Mouse (Mus musculus): ENCODE data around the gene Jmy.
A peak's percentile ranks its signal among the peaks of the same experiment; 100 is the strongest.
"Not testable (repeated sequence)": the region's sequence is repeated elsewhere in the genome, so short reads cannot be mapped to it uniquely, and the experiment has no call there.

Gene Jmy

DNA sequence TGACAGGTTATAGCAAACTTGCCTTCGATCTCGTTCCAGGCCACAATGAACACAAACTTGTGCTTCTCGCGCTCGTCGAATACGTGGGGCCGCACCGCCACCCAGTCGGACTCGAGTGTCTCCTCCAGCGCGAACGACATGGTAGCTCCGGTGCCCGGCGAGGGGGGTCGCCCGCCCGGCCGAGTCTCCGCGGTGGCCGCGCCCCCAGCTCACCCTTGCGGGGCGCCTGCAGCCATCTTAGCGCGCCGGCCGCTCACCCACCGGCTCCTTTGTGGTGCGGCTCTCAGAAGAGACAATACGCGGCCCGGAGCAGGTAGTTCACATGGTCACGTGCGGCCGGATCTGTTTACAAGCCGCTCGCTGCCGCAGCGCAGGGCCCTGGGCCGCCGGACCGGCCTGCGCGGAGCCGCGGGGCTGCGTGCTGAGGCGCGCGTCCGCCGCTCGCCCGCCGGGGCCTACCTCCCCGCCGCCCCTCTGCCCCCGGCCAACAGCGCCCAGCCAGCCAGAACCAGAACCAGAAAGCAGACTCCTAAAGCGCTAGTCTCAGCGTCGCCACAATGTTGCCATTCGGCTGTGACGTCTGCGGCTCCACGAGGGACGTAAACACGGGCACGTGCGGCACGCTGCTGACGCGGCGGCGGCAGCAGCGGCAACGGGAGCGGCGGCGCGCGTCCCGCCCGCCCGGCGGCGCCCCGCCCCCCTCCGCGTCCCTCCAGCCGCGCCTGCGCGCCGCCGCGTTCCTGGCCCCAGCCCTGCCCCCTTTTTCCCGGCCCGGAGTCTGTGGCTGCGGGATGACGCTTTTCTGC is at the start of gene Jmy:
Jmy (minus strand) TSS at position 642 of the 806 bp plus-strand sequence.
- peak; percentile 78 for DNase-seq (ENCODE audit: low read depth, low spot score)

DNA sequence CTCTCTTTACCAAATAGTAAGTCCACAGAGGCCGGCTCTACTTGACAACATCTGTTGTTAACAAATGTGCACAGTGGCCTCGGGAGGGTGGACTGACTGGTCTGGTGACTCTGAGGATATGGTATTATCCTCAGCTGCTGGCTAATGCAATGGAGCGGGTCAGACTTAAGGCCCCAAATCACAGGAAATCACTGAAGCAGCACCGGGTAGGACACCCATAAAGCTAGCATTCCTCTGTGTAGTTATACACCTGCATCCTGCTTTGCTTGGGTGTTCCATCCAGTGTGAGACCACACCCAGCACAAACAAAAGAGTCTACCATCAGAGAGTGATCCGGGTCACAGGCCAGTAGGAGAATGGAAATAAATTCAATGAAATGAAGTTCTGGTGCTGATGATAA is 48.0 kb upstream of the Jmy start:
- no peak for DNase-seq (ENCODE audit: low read depth, low spot score)

DNA sequence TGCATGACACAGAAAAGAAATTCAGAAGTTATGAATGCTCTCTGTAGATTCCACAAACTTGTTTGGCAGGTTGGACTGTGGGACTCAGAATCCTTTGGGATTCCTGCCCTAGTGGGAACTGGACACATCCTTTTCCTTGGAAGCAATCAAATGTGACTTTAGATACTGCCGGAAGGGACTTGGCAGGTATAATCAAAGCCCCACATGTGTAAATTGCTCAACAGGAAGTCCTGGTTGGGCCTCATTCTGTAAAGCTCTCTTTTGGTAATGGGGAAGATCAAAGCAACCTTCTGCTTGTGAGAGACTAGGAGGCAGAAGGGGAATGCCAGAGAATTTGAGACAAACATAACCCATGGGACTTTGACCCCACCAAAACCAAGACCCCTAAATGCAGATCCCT is 46.4 kb upstream of the Jmy start:
- no peak for DNase-seq (ENCODE audit: low read depth, low spot score)

DNA sequence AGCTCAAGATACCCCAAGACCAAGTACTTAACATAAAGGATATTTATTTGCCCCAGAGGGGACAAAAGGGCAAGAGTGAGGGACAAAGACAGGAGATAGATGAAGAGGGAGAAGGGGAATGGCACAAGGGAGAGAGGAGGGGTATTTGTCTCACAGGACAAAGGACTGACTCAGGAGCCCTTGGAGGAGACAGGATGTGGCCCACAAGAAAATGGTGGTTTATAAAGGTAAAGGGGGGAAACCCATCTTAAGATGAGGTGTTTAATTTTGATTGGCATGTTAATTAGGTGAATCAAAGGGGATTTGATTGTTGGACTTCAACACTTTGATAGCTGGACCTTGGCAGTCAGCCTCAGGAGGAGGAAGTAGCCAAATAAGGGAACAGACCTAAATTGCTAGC is 44.7 kb upstream of the Jmy start:
- DNase-seq (ENCODE audit: low read depth, low spot score) = no peak

DNA sequence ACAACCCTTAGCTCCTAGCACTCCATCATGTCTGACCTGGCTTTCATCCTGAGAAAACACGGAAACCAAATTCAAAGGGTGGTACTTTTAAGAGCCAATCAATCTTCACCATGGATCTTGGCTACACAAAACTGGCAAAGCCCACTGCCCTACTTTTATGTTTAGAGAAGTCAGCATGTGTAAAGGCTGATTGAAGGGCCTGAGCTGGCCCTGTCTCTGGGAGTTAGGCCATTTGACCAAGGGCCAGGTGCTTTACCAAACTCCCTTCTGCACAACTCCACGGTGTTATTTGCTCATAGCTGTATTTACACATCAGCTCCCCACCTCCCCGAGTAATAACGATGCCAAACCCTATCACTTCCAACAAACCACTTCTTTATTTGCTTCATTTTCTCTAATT is 39.7 kb upstream of the Jmy start:
- no peak for DNase-seq (ENCODE audit: low read depth, low spot score)

DNA sequence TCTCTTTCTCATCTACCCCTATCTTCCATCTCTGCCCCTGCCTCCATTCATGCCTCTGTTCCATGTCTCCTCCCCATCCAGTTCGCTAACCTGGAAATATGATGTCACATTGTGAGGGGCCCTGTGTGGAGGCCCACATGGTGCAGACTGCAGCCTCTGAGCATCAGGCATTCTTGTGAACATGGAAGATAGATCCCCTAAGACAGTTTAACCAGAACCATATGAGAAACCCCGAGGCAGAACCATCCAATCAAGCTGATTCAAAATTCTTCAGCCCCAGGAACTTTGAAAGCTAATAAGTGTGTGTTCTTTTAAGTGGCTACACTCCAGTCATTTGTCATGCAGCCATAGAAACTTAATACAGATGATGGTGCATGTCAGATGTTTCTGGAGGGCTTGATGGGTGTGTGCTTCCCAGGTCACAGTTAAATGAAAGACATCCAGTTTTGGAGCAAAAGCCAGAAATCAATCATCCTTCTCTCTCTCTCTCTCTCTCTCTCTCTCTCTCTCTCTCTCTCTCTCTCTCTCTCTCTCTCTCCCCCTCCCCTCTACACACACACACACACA is 19.2 kb upstream of the Jmy start:
- DNase-seq (ENCODE audit: low read depth, low spot score) = no peak

DNA sequence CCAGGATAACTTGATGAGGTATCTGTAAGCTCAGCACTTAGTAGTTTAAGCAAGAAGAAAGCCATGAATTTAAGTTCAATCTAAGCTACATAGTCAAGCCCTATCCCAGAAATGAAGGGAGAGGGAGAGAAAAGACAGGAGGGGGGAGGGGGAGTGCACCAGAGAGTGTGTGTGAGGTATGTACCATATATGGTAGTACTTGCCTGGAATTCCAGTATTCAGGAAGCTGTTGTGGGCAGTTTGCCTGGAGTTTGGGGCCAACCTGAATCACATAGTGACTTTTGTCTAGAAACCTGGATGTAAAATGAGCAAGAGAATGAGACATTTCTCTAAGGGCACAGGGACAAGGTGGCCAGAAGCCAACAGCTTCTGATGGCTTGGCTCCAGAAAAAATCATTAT is 17.6 kb upstream of the Jmy start:
- DNase-seq (ENCODE audit: low read depth, low spot score) = no peak

DNA sequence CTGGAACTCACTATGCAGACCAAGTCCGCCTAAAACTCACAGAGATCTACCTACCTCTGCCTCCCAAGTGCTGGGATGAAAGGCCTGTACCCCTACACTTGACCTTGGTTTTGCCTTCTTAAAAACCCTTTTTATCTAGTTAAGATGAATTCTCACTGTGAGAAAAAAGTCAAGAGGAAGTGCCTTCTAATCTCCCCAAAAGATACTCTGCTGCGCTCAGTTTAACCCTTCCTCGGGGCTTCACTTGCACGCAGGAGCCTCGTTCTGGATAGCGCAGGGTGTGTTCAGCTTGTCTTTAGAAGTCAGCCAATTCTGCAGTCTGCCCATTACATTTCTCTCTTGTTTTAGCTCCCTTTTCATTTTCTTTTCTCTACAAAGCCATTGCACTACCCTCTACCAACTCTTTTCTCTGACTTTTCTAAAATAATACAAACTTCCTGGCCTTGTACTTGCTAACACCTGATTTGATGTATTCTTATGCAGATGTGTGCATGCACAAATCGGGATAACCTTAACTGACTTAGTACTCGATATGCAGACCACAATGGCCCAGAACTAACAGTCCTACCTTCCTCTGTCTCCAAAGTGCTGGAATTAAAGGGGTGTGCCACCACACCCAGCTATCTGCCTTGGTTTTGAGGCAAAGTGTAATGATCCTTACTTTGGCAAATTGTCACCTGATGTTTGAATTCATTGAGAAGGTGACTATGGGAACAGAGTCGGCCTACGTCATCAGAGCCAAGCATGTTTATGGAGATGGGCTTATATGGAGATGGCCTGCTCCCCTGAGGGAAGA is 14.6 kb upstream of the Jmy start:
- no peak for DNase-seq (ENCODE audit: low read depth, low spot score)

DNA sequence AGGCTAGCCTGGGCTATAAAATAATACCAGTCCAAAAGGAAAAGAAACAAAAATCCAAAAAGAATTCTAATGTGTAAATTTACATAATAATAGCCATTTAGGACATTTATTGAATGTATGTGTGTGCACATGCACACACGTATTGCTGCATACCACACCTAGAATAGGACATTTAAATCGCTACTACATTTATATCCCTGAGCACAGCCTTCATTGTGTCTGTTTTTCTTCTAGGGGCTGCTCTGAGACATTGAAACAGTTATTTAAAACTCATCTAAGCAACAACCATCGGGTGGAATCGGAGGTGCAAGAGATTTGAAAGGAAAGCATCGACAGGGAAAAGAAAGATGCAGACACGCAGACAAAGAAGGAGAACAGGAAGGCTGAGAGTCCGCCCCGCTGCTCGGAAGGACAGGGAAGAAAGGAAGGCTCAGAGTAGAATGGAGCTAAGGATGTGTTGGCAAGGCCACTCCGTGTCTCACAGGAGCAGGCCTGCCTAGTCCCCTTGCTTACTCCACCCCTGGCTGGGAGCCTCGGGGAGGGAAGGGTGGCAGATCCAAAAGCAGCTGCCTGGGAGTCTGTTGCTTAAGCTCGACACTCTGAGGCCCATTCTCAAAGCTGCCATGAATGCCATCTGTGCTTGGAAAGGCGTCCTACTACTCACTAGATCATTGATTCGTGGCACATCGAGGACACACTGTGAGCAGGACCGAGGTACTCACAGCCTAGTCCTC is 11.0 kb upstream of the Jmy start:
- DNase-seq (ENCODE audit: low read depth, low spot score) = peak; percentile 72

DNA sequence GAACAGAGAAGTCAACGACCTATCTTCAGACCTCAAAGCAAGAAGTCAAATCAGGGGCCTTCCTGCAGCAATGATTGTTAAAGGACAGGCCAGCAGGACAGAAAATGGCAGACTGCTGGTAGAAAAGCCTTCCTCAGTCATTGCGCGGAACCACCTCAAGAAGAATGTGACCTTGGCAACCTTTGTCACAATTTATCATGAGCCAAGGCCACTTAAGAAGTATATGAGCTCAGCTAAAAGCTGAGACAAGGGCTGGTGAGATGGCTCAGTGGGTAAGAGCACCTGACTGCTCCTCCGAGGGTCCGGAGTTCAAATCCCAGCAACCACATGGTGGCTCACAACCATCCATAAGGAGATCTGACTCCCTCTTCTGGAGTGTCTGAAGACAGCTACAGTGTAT is 7.3 kb upstream of the Jmy start:
- not testable (repeated sequence) for DNase-seq (ENCODE audit: low read depth, low spot score)

DNA sequence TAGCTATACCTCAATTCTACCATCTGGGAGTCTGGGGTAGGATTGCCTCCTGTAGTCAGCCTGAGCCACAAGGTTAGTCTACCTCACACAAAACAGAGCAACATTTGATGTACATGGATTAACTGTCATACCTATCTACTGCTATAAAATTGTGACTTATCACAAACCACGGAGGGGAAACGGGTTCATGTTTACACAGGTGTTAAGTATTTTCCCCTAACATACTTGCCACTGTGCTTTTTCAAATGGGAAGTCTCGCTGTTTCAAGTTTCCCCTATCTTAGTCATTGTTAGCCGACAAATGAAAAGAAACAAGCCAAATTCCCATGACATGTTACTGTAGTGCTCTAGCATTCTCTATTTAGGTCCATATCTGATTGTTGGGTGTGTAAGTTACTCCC is 2.1 kb upstream of the Jmy start:
- no peak for DNase-seq (ENCODE audit: low read depth, low spot score)

DNA sequence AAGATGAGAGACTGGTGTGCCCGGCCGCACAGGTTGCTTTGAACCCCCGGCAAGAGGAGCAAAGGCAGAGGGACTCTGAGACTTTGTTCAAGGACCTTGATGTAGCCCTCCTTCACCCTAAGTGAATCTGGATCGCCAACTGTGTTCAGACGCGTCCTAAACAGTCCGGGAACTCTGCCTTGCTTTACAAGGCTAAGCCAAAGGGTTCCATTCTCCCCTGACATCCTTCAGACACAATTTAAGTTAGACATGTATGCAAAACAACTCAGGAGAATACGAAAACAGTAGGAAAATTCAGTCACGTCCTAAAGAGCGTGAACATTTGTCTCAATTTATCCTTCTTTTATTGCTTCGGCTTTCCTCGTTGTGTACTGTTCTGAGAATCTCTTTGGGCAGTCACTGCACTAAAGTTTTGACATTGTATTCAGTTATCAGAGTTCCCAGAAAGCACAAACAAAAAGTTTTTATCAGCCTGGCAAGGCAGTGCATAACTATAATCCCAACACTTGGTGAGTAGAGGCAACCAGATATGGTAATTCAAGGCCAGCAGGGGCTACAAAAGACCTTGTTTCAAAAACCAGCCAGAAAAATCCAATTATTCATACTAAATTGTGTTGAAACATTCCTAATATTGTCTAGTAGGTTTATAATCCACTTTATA is 495 bp upstream of the Jmy start:
- DNase-seq (ENCODE audit: low read depth, low spot score) = peak; percentile 32

DNA sequence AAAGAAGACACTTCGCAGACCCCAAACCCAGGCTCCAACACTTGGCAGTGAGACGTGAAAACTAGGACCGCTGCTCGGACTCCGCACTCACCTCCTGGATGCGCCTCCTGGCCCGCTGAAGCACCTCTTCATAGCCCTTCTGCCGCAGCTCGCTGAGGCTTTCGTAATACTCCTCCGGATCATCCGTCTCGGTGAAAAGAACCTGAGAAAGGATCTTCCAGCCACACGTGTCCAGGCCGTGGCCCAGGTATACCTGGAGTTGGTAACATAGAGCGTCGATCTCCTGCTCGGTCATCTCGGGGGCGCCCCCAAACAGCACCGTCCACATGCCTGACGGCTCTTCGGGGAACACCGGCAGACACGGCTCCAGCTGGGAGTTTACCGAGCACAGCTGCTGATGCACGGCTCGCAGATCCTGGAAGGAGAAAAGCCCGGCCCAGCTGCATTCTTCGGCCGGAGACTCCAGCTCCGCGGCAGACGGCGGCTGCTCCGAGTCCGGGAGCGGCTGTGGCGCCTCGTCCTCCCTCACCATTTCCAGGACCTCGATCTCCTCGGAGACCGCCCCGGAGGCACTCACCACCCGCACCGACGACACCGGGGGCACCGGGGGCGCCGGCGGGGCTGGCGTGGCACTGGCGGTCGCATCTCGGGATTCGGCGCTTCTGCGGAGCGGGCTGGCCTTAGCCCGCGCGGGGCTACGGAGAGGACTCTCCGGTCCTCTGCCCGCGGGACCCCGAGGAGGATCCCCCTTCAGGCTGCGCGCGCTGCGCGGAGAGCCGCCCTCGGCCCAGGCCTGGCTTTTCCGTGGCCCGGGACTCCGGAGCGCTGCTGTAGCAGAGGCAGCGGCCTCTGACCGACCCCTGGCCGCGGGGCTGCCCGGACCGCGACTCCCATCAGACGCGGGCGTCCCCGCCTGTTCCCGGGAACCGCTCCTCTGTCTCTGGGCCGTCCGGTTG is 1.1 kb downstream of the Jmy start:
- DNase-seq (ENCODE audit: low read depth, low spot score) = no peak

DNA sequence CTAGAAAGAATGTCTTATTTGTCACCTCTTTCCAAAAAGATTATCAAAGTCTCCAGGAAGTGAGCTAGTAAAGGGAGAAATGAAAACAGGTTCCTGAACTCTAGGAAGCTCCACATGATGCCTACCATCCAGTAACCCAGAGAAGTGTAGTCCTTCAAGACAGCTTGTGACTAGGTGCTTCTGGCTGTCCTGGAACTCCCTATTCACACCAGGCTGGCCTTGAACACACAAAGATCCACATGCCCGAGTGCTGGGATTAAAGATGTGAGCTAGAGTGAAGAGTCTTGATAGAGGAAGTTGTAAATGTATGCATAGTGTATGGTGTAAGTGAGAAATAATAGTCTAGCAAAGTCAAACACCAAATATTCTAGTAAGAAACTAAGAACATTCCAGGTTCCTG is 2.6 kb downstream of the Jmy start:
- DNase-seq (ENCODE audit: low read depth, low spot score) = no peak

DNA sequence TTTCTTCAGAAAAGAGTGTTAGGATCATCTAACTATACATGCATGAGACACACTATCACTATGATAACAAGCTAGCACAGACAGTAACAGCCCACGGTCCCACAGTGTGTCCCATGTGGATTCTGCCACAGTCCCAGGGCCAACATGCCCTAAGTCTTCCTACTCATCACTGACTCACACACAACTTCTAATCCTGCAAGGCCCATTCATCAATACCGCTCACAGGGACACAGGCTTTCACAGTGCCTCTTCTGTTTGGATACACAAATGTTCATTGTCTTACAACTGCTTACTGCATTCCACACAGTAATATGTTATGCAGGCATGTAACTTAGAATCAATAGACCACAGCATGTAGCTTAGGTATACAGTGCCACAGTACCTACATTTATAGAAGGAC is 11.1 kb downstream of the Jmy start:
- no peak for DNase-seq (ENCODE audit: low read depth, low spot score)

DNA sequence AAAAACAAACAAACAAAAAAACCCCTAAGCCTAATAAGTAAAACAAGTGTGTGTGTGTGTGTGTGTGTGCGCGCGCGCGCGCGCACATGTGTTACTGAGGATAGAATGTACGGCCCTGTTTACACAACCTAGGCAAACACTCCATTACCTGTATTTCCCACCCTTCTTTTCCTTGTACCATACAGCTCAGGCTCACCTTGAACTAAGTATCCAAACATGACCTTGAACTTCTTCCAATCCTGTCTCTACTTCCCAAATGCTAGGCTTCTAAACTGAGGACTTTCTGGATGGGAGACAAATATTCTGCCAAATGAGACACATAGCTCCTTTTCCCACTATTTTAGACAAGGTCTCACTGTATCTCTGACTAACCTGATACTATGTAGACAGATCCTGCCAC is 11.9 kb downstream of the Jmy start:
- DNase-seq (ENCODE audit: low read depth, low spot score) = no peak

DNA sequence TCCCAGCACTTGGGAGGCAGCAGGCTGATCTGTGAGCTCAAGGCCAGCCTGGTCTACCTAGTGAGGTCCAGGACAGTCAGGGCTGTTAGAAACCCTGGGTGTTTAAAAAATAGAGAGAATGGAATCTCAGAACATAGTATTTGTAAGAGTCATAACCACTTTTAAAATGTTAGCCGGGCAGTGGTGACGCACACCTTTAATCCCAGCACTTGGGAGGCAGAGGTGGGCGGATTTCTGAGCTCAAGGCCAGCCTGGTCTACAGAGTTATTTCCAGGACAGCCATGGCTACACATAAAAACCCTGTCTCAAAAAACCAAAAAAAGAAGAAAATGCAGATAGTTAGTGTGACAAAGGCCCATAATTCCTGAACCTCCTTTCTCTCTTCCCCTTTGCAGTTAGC is 15.3 kb downstream of the Jmy start:
- DNase-seq (ENCODE audit: low read depth, low spot score) = no peak

DNA sequence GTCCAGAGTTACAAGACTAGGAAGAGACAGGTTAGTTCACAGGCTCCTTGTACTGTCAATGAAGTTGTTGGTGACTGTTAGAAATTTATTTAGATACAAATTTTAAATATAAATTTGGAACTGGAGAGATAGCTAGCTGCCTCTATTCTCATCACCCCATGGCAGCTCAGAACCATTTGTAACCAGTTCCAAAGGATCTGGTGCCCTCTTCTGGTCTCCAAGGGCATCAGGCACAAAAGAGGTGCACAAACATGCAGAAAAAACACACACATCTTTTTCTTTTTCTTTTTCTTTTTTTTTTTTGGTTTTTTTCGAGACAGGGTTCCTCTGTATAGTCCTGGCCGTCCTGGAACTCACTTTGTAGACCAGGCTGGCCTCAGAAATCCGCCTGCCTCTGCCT is 18.5 kb downstream of the Jmy start:
- DNase-seq (ENCODE audit: low read depth, low spot score) = no peak

DNA sequence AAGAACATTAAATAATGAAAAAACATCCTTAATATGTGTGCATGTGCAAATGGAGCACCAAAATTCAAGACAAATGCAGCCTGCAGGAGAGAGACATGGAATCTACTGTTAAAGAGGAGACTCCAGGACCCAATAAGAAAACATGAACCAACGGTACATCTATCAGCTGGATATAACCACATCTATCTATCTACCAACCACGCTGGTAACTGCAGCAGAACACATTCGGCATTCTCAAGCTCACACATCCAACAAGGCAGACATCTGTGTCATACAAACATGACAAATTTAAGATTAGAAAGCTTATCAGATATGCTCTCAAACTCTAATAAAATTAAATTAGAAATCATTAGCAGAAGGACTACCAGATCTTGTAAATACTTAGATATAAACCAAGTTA is 21.3 kb downstream of the Jmy start:
- no peak for DNase-seq (ENCODE audit: low read depth, low spot score)

DNA sequence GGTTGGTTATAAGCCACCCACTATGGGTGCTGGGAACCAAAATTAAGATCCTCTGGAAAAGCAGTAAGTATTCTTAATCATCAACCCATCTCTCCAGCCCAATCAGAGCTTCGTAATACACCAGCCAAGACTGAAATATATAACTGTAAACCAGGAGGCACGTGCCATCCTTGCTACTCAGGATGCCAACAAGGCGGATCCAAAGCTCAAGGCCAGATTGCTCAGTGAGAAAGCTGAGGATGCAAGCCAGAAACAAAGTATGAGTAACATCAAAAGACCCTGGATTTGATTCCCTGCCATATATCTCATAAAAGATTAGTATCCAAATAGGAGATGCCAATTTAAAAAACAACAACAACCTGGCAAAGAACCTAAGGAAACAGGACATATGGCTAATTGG is 31.3 kb downstream of the Jmy start:
- DNase-seq (ENCODE audit: low read depth, low spot score) = peak; percentile 36

Measured in brain, embryonic 18.5 days (tissue).